Mouse (Mus musculus) C2C12 (cell line): ENCODE results near the gene Piga.

Experiments used
- CEBPB ChIP-seq: IDR thresholded peaks from one replicate; pipeline ENCODE4 v1.6.1; 2011; ENCODE audit warnings: low read depth, mild to moderate bottlenecking, control low read depth, moderate library complexity
- CTCF ChIP-seq: IDR thresholded peaks from one replicate; pipeline ENCODE4 v1.5.1; 2011; ENCODE audit not compliant: control insufficient read depth, insufficient read depth, insufficient read length

DNA sequence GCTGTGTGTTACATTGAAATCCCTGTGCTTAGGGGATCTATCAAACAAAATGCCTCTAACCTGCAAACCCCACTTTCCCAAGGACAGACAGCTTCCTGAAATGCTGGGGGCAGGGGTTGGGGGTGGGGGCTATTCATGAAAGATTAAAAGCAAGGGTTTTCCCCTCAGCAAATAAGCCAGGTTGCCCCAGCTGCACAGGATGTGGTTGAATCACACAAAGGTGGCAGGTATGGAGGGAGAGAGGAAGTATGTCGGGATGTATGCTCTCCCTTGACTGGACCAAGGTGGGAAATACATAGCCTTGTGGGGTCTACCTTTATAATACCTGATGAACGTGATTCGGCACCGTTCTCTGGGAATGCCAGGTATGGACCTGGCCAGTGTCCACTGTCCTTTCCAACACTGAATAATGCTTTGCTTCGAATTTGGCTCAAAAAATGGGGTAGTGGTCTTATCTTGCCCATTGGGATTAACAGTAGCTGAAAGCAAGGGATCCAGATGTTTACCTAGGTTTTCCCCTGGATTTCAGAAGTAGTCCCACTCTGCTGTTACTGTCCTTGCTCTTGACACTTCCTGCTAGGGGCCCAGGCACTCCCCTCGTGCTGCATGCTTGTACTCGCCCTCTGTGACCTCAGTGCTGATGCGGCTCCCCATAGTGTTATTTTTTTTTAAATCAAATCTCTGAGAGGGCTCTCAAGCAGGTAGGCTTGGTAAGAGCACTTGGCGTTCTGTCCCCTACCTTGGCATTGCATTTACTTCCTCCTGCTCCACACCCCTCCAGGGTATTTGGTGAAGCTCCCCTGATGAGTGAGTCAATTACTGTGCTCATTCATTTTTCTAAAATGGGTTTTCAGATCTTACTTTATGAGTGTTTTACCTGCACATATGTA, 13.2 kb upstream of the Piga start:
- TF ChIP-seq CTCF (no peak), CEBPB (no peak)
